Comparison of ENCODE assay signal across 8 mouse cellular contexts in the genomic region with DNA sequence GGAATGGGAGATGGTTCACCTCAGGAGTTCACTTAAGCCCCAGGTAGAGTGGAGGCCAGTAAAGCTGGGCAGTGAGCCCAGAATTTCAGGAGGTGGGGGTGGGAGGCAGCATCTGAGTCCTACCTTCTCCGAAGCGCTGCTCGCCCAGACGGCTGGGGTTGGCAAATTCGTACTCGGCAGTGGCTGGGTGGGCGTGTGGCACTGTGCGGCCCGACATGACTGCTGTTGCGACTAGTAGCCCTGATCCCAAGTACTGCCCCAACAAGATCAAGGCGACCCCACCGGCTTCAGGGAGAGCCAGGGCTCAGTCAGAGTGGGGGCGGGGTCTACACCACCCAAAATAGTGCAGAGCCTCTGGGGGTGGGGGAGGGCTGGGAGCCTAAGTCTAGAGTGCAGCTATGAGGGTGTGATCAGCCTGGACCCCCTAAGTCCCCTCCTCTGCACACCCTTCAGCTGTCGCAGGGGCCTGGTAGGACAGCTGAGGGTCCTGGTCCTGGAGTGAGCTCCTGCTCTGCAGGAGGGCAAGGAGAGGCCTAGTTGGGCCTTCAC. TPM values are rescaled to one million over a fixed set of nuclear protein-coding genes. Genes with fewer than 3 reads are reported as not detected.
A peak's percentile ranks its signal among the peaks of the same experiment; 100 is the strongest.
DNase-seq lines count a peak whose midpoint lies in the region; ATAC-seq and TF ChIP-seq lines count a peak whose summit lies in the region.

Hspb2 (minus strand) TSS at position 301 of the 549 bp plus-strand sequence.

- no peak within 1 kb of the TSS for H3K4me3 ChIP-seq in neural tube, embryonic 12.5 days
- peak within 1 kb of the TSS; percentile 17; the same call in 1 of the 2 replicates for H3K4me3 ChIP-seq in kidney, postnatal 0 days (replicated peaks; ENCODE audit: low read depth, low read length)
- peak within 1 kb of the TSS; percentile 54 for H3K4me3 ChIP-seq in small intestine, adult 2 months (ENCODE audit: low read depth, low read length)
- H3K4me3 ChIP-seq in forebrain, embryonic 11.5 days (ENCODE audit: low read depth, low read length): no peak within 1 kb of the TSS
- no peak within 1 kb of the TSS for H3K4me3 ChIP-seq in forebrain, embryonic 10.5 days

- ATAC-seq in neural tube, embryonic 12.5 days (ENCODE audit: low FRiP score, low read depth): no peak
- peak; percentile 16; the same call in 1 of the 2 replicates for ATAC-seq in kidney, postnatal 0 days (replicated peaks; ENCODE audit: low FRiP score, low read depth)
- no peak for ATAC-seq in forebrain, embryonic 11.5 days (replicated peaks; ENCODE audit: low FRiP score)

- H3K4me2 ChIP-seq in neural tube, embryonic 12.5 days (replicated peaks): no peak within 1 kb of the TSS
- peak within 1 kb of the TSS; percentile 35 for H3K4me2 ChIP-seq in kidney, postnatal 0 days (ENCODE audit: low read length)
- no peak within 1 kb of the TSS for H3K4me2 ChIP-seq in forebrain, embryonic 11.5 days (ENCODE audit: low read depth, low read length, severe bottlenecking)

- H3K27ac ChIP-seq in neural tube, embryonic 12.5 days: no peak within 1 kb of the TSS
- peak within 1 kb of the TSS; percentile 86 for H3K27ac ChIP-seq in kidney, postnatal 0 days
- peak within 1 kb of the TSS; percentile 55 for H3K27ac ChIP-seq in small intestine, adult 2 months (ENCODE audit: insufficient read depth, low read depth, low read length)
- H3K27ac ChIP-seq in forebrain, embryonic 11.5 days (ENCODE audit: low read depth, low read length): no peak within 1 kb of the TSS
- no peak within 1 kb of the TSS for H3K27ac ChIP-seq in forebrain, embryonic 10.5 days

- no peak for TF ChIP-seq POLR2A in small intestine, adult 2 months (IDR thresholded peaks at IDR 0.05; ENCODE audit: low read depth, low read length)

- DNase-seq in neural tube, embryonic 10.5 days (ENCODE audit: extremely low spot score, low spot score): no peak
- peak; percentile 63 for DNase-seq in gastrocnemius, postnatal 10 days
- DNase-seq in kidney, postnatal 0 days (ENCODE audit: low spot score): no peak
- no peak for DNase-seq in left cerebral cortex, adult 11 months (ENCODE audit: low spot score)
- DNase-seq in forebrain, embryonic 11.5 days (ENCODE audit: low spot score): no peak
- no peak for DNase-seq in forebrain, embryonic 10.5 days (ENCODE audit: extremely low spot score, low spot score)

- WGBS in neural tube, embryonic 12.5 days: 77% methylated on average over 14 of the region's 14 CpGs
- 60% methylated on average over 14 of the region's 14 CpGs for WGBS in kidney, postnatal 0 days
- 80% methylated on average over 14 of the region's 14 CpGs for WGBS in small intestine, adult 2 months
- WGBS in forebrain, embryonic 11.5 days: 71% methylated on average over 14 of the region's 14 CpGs
- 68% methylated on average over 14 of the region's 14 CpGs for WGBS in forebrain, embryonic 10.5 days

- 0 out of 2 replicates have a peak within 1 kb of the TSS, but pooled peaks have one; percentile 8 for H3K9ac ChIP-seq in neural tube, embryonic 12.5 days
- peak within 1 kb of the TSS; percentile 49; the same call in 1 of the 2 replicates for H3K9ac ChIP-seq in kidney, postnatal 0 days (ENCODE audit: low read depth, low read length)
- H3K9ac ChIP-seq in forebrain, embryonic 11.5 days (ENCODE audit: low read length): no peak within 1 kb of the TSS

- H3K4me1 ChIP-seq in neural tube, embryonic 12.5 days: no peaks in the 10 kb centered on the region
- peaks cover 17% of the 10 kb centered on the region for H3K4me1 ChIP-seq in kidney, postnatal 0 days (replicated peaks; ENCODE audit: insufficient read depth, low read length)
- no peaks in the 10 kb centered on the region for H3K4me1 ChIP-seq in small intestine, adult 2 months (ENCODE audit: control insufficient read depth, insufficient read depth, insufficient read length, low read length)
- H3K4me1 ChIP-seq in forebrain, embryonic 11.5 days (replicated peaks; ENCODE audit: control insufficient read depth, insufficient read depth, low read length): no peaks in the 10 kb centered on the region
- H3K4me1 ChIP-seq in forebrain, embryonic 10.5 days: peaks cover 31% of the 10 kb centered on the region

- no peaks in the 10 kb centered on the region for H3K36me3 ChIP-seq in neural tube, embryonic 12.5 days
- no peaks in the 10 kb centered on the region for H3K36me3 ChIP-seq in kidney, postnatal 0 days (ENCODE audit: insufficient read depth, low read length)
- no peaks in the 10 kb centered on the region for H3K36me3 ChIP-seq in small intestine, adult 2 months (ENCODE audit: control insufficient read depth, insufficient read depth, low read length)
- H3K36me3 ChIP-seq in forebrain, embryonic 11.5 days (ENCODE audit: control insufficient read depth, insufficient read depth, low read length): no peaks in the 10 kb centered on the region
- H3K36me3 ChIP-seq in forebrain, embryonic 10.5 days (replicated peaks): no peaks in the 10 kb centered on the region

- no peaks in the 10 kb centered on the region; the same call in 1 of the 2 replicates for H3K27me3 ChIP-seq in neural tube, embryonic 12.5 days (replicated peaks)
- no peaks in the 10 kb centered on the region for H3K27me3 ChIP-seq in kidney, postnatal 0 days (ENCODE audit: insufficient read depth, low read length)
- 0 out of 2 replicates have a peak, but pooled peaks cover 3% of the 10 kb centered on the region for H3K27me3 ChIP-seq in small intestine, adult 2 months (ENCODE audit: control insufficient read depth, insufficient read depth, low read length)
- no peaks in the 10 kb centered on the region for H3K27me3 ChIP-seq in forebrain, embryonic 11.5 days (ENCODE audit: control insufficient read depth, insufficient read depth, low read length)
- H3K27me3 ChIP-seq in forebrain, embryonic 10.5 days (ENCODE audit: poor library complexity, severe bottlenecking): peaks cover 36% of the 10 kb centered on the region

- H3K9me3 ChIP-seq in neural tube, embryonic 12.5 days: no peaks in the 10 kb centered on the region
- no peaks in the 10 kb centered on the region for H3K9me3 ChIP-seq in kidney, postnatal 0 days (replicated peaks; ENCODE audit: low read length)
- H3K9me3 ChIP-seq in forebrain, embryonic 11.5 days (ENCODE audit: control insufficient read depth, low read length): no peaks in the 10 kb centered on the region
- no peaks in the 10 kb centered on the region for H3K9me3 ChIP-seq in forebrain, embryonic 10.5 days

- no peak for TF ChIP-seq CTCF in kidney, postnatal 0 days (IDR thresholded peaks at IDR 0.05; ENCODE audit: low read depth)
- no peak for TF ChIP-seq CTCF in small intestine, adult 2 months (IDR thresholded peaks at IDR 0.05; ENCODE audit: extremely low read depth, insufficient read length, insufficient replicate concordance, low read depth, low read length)

RNA-seq across cellular contexts. Expression of gene Hspb2, which starts in this region (rescaled TPM):
- polyA plus RNA-seq in neural tube, embryonic 12.5 days (2016; fragmentation: Nextera tagmentation; extraction: Ambion mirVana): 4.9 and 7.2 TPM in 2 replicates
- total RNA-seq in gastrocnemius, postnatal 10 days (2021): 100 to 1,000 TPM; 120 to 128 TPM
- polyA plus RNA-seq in kidney, postnatal 0 days (2015; fragmentation: Nextera tagmentation; extraction: Ambion mirVana): 5.5 and 7.4 TPM in 2 replicates
- 3.5 and 7.6 TPM in 2 replicates for polyA plus RNA-seq in small intestine, adult 2 months (2012; rRNA removed)
- 0.73 TPM in 1 of 2 replicates, not detected in the other for polyA plus RNA-seq in forebrain, embryonic 11.5 days (2014; fragmentation: Nextera tagmentation; extraction: Ambion mirVana)
- 0.69 and 1.1 TPM in 2 replicates for polyA plus RNA-seq in forebrain, embryonic 10.5 days (2016; fragmentation: Nextera tagmentation; extraction: Ambion mirVana)

Comparison
In these comparisons a context has a peak if more than half of its experiments do, and no peak if none do; other contexts are left out.
1. H3K27ac ChIP-seq: peak in kidney, postnatal 0 days (single experiment) and small intestine, adult 2 months (single experiment); none in neural tube, embryonic 12.5 days (single experiment), forebrain, embryonic 11.5 days (single experiment) and forebrain, embryonic 10.5 days (single experiment).
2. H3K4me3 ChIP-seq: peak in kidney, postnatal 0 days (single experiment) and small intestine, adult 2 months (single experiment); none in neural tube, embryonic 12.5 days (single experiment), forebrain, embryonic 11.5 days (single experiment) and forebrain, embryonic 10.5 days (single experiment).